Mouse (Mus musculus) embryonic facial prominence, embryonic 12.5 days (tissue): ENCODE results near the gene Dpm1. TPM values are rescaled to one million over a fixed set of nuclear protein-coding genes. Genes with fewer than 3 reads are reported as not detected.
A peak's percentile ranks its signal among the peaks of the same experiment; 100 is the strongest.

Experiments
- ATAC-seq: fragments of 200-750 bp; cut with Nextera tagmentation; 2 replicates; pipeline ENCODE4 v1.8.0; 2017; ENCODE audit not compliant: insufficient number of reproducible peaks, insufficient read depth, low FRiP score, low TSS enrichment
- H3K27ac ChIP-seq: fragments of 300-500 bp; sonication (generic); 2 replicates; pipeline ENCODE4 v1.5.1; 2016; ENCODE audit warnings: mild to moderate bottlenecking
- H3K27me3 ChIP-seq: fragments of 300-500 bp; sonication (generic); 2 replicates; pipeline ENCODE4 v1.6.1; 2016; ENCODE audit warnings: mild to moderate bottlenecking, moderate library complexity
- H3K36me3 ChIP-seq: fragments of 300-500 bp; sonication (generic); 2 replicates; pipeline ENCODE4 v1.6.1; 2016; ENCODE audit warnings: mild to moderate bottlenecking
- H3K4me1 ChIP-seq: fragments of 300-500 bp; sonication (generic); 2 replicates; pipeline ENCODE4 v1.6.1; 2016
- H3K4me2 ChIP-seq: fragments of 300-500 bp; sonication (generic); replicated peaks from 2 replicates; pipeline ENCODE4 v1.6.1; 2016; ENCODE audit warnings: mild to moderate bottlenecking, moderate library complexity
- H3K4me3 ChIP-seq: fragments of 300-500 bp; sonication (generic); 2 replicates; pipeline ENCODE4 v1.5.1; 2016; ENCODE audit warnings: mild to moderate bottlenecking
- H3K9ac ChIP-seq: fragments of 300-500 bp; sonication (generic); 2 replicates; pipeline ENCODE4 v1.6.1; 2016; ENCODE audit warnings: mild to moderate bottlenecking, moderate library complexity
- H3K9me3 ChIP-seq: fragments of 300-500 bp; sonication (generic); 2 replicates; pipeline ENCODE4 v1.6.1; 2016; ENCODE audit warnings: mild to moderate bottlenecking, moderate library complexity
- WGBS: fragments of 180-500 bp; shearing (Covaris S2); methylation state at CpG from one replicate; pipeline ENCODE4 v1.1.7; 2016; 5-methylcytosine and 5-hydroxymethylcytosine counted together
- polyA plus RNA-seq: library from polyadenylated mRNA; unstranded; fragments of >200 nt; fragmentation: Nextera tagmentation; extraction: Ambion mirVana; gene quantifications from 2 replicates; pipeline ENCODE4 v1.2.1, GENCODE M21; 2016

Gene Dpm1
- polyA plus RNA-seq, 1 experiment from 2014 or later = 93.1 TPM

GRCm38 (mm10) chr2:168193685-168194084 lies 36.7 kb downstream of the Dpm1 start:
- Histone ChIP-seq H3K9me3 (no peaks in the 10 kb centered on the region), H3K27me3 (no peaks in the 10 kb centered on the region), H3K27ac (no peak overlapping the region), H3K4me1 (peaks cover 32% of the 10 kb centered on the region), H3K4me2 (no peak overlapping the region), H3K4me3 (no peak overlapping the region), H3K9ac (no peak overlapping the region), H3K36me3 (peaks cover 24% of the 10 kb centered on the region)
- no peak for ATAC-seq
- WGBS = 81% methylated on average over 2 of the region's 2 CpGs

DNA sequence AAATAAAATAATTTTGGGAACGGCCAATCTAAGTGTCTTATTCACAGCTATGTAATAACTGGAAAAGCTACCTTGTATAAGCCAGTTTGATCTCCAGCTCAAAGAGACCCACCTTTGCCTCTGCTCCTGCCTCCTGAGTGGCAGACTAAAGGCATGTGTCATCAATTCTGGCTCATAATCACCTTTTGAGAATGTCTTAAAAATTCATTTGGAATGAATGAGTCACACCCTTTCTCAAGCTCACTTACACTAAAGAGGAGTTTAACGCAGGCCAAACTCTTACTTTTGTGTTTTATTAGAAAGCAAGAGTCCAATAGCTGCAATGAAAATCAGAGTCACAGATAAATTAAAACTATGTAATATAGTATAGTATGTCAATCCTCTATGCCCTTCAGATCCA lies 38.5 kb downstream of the Dpm1 start:
- H3K4me3 ChIP-seq = no peak overlapping the region
- H3K27me3 ChIP-seq = no peaks in the 10 kb centered on the region
- H3K4me1 ChIP-seq = peaks cover 23% of the 10 kb centered on the region
- 95% methylated on average over 2 of the region's 2 CpGs for WGBS
- H3K4me2 ChIP-seq = no peak overlapping the region
- H3K9me3 ChIP-seq = no peaks in the 10 kb centered on the region
- no peak overlapping the region for H3K9ac ChIP-seq
- peaks cover 28% of the 10 kb centered on the region for H3K36me3 ChIP-seq
- ATAC-seq = no peak
- H3K27ac ChIP-seq = no peak overlapping the region

- H3K9ac ChIP-seq = no peak overlapping the region
- H3K4me2 ChIP-seq = no peak overlapping the region
- H3K4me3 ChIP-seq = no peak overlapping the region
- no peaks in the 10 kb centered on the region for H3K27me3 ChIP-seq
- WGBS = 42% methylated on average over 7 of the region's 7 CpGs
- no peak overlapping the region for H3K27ac ChIP-seq
- H3K9me3 ChIP-seq = no peaks in the 10 kb centered on the region
- peaks cover 31% of the 10 kb centered on the region for H3K36me3 ChIP-seq
- no peak for ATAC-seq
- no peaks in the 10 kb centered on the region for H3K4me1 ChIP-seq
Observed at GRCm38 (mm10) chr2:168175946-168176345, 54.4 kb downstream of the Dpm1 start.

DNA sequence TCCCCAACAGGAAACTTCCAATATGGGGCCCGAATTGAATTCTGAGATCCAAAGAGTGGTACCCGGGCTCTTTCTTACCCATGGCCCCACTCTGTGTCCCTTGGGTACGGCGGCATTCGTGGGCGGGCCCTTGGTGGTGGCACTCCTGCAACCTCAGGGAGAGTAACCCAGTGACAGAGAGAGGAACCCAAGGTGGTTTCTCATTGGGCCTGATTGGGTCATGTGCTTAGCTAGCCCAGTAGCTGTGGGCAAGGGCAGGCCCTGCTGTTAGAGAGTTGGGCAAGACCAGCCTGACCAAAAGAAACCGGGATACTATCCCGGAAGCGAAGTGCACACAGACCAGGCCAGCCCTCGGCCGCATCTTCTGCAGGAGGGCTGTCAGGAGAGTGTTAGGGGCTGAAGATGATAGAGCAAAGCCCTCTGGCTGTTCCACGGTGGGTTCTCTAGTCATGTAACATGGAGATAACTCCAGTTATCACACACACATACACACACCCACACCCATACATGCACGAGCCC lies 60.2 kb downstream of the Dpm1 start:
- Histone ChIP-seq H3K9ac (no peak overlapping the region), H3K4me1 (peaks cover 37% of the 10 kb centered on the region), H3K27ac (peak overlapping the region; percentile 91), H3K36me3 (peaks cover 4% of the 10 kb centered on the region; the same call in 1 of the 2 replicates), H3K4me2 (peak overlapping the region; percentile 32), H3K9me3 (no peaks in the 10 kb centered on the region), H3K4me3 (peak overlapping the region; percentile 1; the same call in 1 of the 2 replicates), H3K27me3 (no peaks in the 10 kb centered on the region)
- ATAC-seq = 0 out of 2 replicates have a peak, but pooled peaks have one; percentile 2
- WGBS = 8% methylated on average over 13 of the region's 13 CpGs

DNA sequence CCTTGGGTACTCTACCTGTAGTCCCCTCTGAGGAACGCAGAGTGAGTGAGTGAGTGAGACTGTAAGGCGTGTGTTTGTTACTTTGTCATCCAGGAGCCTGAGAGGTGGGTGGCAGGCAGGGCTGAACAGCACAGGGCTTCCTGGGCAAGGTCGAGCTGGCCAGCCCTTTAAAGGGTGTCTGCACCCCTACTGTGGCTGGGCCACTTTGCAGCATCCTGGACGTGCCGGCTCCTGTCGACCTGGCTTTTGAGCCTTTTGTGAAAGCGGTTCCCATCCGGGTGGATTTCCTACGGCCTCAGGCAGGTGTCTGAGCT lies 60.6 kb downstream of the Dpm1 start:
- peaks cover 37% of the 10 kb centered on the region for H3K4me1 ChIP-seq
- H3K9ac ChIP-seq = no peak overlapping the region
- no peaks in the 10 kb centered on the region for H3K27me3 ChIP-seq
- no peak; the same call in 1 of the 2 replicates for ATAC-seq
- H3K4me2 ChIP-seq = peak overlapping the region; percentile 32
- H3K9me3 ChIP-seq = no peaks in the 10 kb centered on the region
- H3K27ac ChIP-seq = peak overlapping the region; percentile 91
- WGBS = 3% methylated on average over 9 of the region's 9 CpGs
- H3K4me3 ChIP-seq = no peak overlapping the region
- H3K36me3 ChIP-seq = peaks cover 4% of the 10 kb centered on the region; the same call in 1 of the 2 replicates

GRCm38 (mm10) chr2:168168892-168169799 lies 61.2 kb downstream of the Dpm1 start:
- peaks cover 4% of the 10 kb centered on the region; the same call in 1 of the 2 replicates for H3K36me3 ChIP-seq
- H3K27ac ChIP-seq = peak overlapping the region; percentile 91
- no peaks in the 10 kb centered on the region for H3K27me3 ChIP-seq
- no peak overlapping the region for H3K9ac ChIP-seq
- no peak overlapping the region for H3K4me3 ChIP-seq
- peak; percentile 74 for ATAC-seq
- peaks cover 37% of the 10 kb centered on the region for H3K4me1 ChIP-seq
- peak overlapping the region; percentile 32; the same call in 1 of the 2 replicates for H3K4me2 ChIP-seq
- no peaks in the 10 kb centered on the region for H3K9me3 ChIP-seq
- WGBS = 25% methylated on average over 9 of the region's 9 CpGs

GRCm38 (mm10) chr2:168167781-168168180 lies 62.6 kb downstream of the Dpm1 start:
- H3K9me3 ChIP-seq = no peaks in the 10 kb centered on the region
- no peak overlapping the region for H3K4me3 ChIP-seq
- no peaks in the 10 kb centered on the region for H3K36me3 ChIP-seq
- no peaks in the 10 kb centered on the region for H3K27me3 ChIP-seq
- H3K27ac ChIP-seq = no peak overlapping the region
- peaks cover 37% of the 10 kb centered on the region for H3K4me1 ChIP-seq
- no peak for ATAC-seq
- no peak overlapping the region for H3K9ac ChIP-seq
- WGBS = 40% methylated on average over 3 of the region's 3 CpGs
- no peak overlapping the region for H3K4me2 ChIP-seq

- Histone ChIP-seq H3K4me2 (no peak overlapping the region), H3K9me3 (no peaks in the 10 kb centered on the region), H3K27me3 (no peaks in the 10 kb centered on the region), H3K27ac (no peak overlapping the region), H3K4me3 (no peak overlapping the region), H3K36me3 (no peaks in the 10 kb centered on the region), H3K9ac (no peak overlapping the region), H3K4me1 (peaks cover 42% of the 10 kb centered on the region)
- 49% methylated on average over 21 of the region's 21 CpGs for WGBS
- ATAC-seq = no peak
Observed at GRCm38 (mm10) chr2:168166750-168167460, 63.5 kb downstream of the Dpm1 start.

GRCm38 (mm10) chr2:168161978-168162377 lies 68.4 kb downstream of the Dpm1 start:
- peak overlapping the region; percentile 50 for H3K4me2 ChIP-seq
- peak overlapping the region; percentile 48; the same call in 1 of the 2 replicates for H3K9ac ChIP-seq
- WGBS = 5% methylated on average over 14 of the region's 14 CpGs
- H3K4me3 ChIP-seq = peak overlapping the region; percentile 25
- 0 out of 2 replicates have a peak overlapping the region, but pooled peaks have one; percentile 63 for H3K27ac ChIP-seq
- H3K9me3 ChIP-seq = no peaks in the 10 kb centered on the region
- H3K27me3 ChIP-seq = 0 out of 2 replicates have a peak, but pooled peaks cover 3% of the 10 kb centered on the region
- peaks cover 31% of the 10 kb centered on the region for H3K4me1 ChIP-seq
- H3K36me3 ChIP-seq = no peaks in the 10 kb centered on the region
- ATAC-seq = no peak

DNA sequence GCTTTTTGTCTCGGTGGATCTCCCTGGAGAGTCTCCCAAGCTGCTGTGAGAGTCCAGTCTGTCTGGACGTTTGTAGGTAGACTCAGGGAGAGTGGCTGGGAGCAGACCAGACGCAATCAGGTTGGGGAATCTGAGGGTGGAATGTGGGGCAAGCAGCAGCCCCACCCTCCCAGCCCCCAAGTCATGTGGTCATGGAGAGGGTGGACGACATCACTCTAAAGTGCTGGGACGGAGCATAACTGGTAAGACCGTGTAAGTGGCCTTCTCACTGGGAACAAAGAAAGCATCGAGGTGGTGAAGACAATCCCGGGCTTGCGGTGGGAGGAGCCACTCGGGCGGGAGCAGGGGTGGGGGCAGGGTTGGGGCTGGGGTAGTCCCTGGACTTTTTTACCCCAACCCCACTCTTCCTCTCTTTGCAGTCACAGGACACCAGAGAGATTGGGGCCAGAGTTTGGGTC lies 68.8 kb downstream of the Dpm1 start:
- under 1% methylated on average over 9 of the region's 11 CpGs for WGBS
- Histone ChIP-seq H3K9ac (peak overlapping the region; percentile 48; the same call in 1 of the 2 replicates), H3K27ac (peak overlapping the region; percentile 63; the same call in 1 of the 2 replicates), H3K27me3 (0 out of 2 replicates have a peak, but pooled peaks cover 3% of the 10 kb centered on the region), H3K4me3 (peak overlapping the region; percentile 25), H3K4me1 (peaks cover 28% of the 10 kb centered on the region), H3K4me2 (peak overlapping the region; percentile 50), H3K9me3 (no peaks in the 10 kb centered on the region), H3K36me3 (no peaks in the 10 kb centered on the region)
- no peak for ATAC-seq

GRCm38 (mm10) chr2:168160370-168160930 lies 69.9 kb downstream of the Dpm1 start:
- Histone ChIP-seq H3K27ac (no peak overlapping the region), H3K27me3 (0 out of 2 replicates have a peak, but pooled peaks cover 3% of the 10 kb centered on the region), H3K4me2 (no peak overlapping the region), H3K9ac (no peak overlapping the region), H3K4me3 (no peak overlapping the region), H3K9me3 (no peaks in the 10 kb centered on the region), H3K36me3 (no peaks in the 10 kb centered on the region), H3K4me1 (peaks cover 28% of the 10 kb centered on the region)
- WGBS = 81% methylated on average over 9 of the region's 9 CpGs
- ATAC-seq = no peak
